Mouse (Mus musculus) spleen, postnatal 10 days (tissue): ENCODE measurements around the gene Socs7.

Experiments
- DNase-seq, 2 experiments: peaks; one replicate each; pipeline ENCODE4 v3.0.0; 2021 to 2022; ENCODE audit warnings: low spot score in 2 of 2

Gene Socs7

DNA sequence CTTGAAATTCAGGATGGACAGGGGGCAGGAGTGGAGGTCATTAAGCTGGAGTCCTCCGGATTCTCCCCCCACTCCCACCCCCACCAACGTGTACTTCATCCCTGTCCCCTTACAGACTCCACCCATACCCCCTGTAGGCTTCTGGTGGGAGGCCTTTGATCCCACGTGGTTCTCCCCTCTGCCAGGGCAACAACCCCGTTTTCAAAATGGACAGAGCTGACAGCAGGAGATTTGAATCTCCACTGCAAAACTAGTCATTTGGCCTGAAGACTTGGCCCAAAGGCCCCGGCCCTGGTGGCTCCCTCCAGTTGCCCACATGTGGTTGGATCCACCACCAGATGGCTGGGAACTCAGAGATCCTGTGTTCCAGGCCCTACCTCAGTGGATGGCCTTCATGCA, 54.3 kb downstream of the Socs7 start:
- DNase-seq: no peak

DNA sequence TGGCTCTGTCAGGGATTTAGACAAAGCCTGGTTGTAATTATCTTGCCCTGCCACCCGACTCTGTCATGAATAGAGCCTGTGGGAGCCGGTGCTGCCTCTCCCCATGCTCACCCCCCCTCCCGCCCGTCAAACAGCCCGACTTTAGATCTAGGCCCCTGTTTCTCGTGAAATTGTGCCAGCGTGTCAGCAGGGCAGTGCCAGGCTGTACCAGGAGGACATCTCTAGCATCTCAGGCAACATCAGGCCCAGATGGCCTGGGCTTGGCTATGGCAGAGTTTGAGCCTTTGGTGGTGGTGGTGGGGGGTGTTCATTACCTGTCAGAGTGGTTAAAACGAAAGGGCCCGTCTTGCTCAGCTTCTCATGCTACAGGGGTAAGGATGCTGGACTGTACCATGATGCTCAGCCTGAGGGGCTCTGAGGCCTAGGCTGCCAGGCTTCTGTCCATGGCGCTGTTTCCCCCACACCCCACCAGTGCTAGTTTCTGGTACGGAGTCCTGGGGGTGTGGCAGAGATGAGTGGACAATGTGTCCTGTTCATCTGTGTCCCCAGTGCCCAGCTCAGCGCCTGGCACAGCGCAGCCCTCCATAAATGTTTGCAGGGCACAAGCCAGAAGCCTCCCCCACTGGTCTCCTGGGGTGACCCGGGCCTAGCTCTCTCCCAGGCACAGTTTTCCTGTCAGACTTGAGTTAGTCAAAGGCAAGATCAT, 56.6 kb downstream of the Socs7 start:
- DNase-seq: no peak

DNA sequence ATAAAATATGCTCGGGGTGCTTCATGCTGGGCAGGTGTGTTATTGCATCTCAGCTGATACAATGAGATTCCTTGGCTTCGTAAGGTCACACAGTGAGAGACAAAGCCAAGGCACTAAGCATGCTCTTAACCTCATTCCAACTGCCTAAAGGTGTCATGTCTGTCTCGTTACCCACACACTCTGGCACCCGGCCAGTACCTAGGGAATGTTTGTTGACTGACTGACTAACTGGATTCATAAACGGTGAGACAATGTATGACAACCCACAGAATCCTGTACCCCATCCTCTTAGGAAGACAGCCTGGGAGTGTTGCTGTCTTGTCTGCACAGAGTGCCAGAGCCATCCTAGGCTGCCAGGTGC, 57.2 kb downstream of the Socs7 start:
- no peak for DNase-seq

DNA sequence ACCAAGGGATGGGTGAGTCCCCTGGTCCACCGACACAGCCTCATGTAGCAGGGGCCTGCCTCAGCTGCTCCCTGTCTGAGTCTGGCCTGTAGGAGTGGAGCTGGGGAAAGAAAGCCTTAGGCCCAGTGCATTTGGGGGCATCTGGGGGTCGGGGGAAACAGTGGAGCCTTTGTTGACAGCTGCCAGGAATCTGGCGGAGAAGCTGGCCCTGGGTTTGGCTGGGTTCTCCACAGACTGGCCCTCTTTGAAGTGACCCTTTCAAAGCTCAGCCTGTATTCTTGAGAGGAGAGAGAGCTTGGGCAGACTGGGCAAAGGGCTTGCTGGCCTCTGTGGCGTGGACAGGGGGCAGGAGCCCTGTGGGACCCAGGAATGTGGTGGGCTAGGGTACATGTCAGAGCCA, 60.2 kb downstream of the Socs7 start:
- DNase-seq: no peak

DNA sequence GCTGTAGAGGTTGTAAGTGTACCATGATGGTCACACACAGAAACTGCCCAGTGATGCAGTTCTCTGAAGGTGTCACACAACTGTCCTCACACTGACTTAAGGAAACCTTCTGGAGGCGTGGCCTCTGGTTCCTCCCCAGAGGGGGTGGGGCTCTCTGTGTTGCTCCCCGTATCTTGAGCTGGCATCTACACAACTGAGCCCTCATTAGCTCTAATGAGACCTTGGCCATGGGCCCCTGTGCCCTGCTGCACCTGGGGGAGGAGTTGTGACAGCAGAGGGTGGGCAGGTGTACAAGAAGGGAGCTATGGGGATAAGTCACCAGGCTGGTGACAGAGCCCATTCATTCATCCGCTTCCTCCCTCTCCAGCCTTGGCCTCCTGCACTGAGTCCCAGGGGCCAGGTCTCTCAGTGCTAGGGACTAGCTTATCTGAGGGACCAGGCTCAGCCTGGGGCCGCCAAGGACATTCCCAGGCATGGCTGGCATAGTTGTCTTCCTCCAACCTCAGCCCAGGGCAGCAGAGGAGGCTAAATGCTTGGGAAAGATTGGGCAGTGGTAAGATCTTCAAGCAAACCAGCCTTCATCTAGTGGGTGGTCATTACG, 61.8 kb downstream of the Socs7 start:
- DNase-seq: peak; percentile 56 to 60

DNA sequence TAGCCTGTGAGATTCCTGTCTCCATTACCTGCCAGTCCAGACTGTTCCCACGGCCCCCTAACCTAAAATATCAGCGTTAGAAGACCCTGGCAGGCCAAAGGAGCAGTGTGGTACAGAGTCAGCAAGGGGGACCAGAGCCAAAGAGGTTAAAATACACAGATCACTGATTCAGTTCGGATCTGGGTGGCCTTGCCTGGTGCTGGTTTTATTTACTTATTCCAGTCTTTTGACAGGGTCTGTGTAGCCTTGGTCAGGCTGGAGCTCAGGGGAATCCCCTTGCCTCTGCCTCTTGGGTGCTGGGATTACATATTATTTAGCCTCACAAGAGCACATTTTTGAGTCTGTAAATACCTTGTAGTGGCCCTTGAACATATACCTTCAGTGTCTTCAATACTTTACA, 62.5 kb downstream of the Socs7 start:
- no peak for DNase-seq

DNA sequence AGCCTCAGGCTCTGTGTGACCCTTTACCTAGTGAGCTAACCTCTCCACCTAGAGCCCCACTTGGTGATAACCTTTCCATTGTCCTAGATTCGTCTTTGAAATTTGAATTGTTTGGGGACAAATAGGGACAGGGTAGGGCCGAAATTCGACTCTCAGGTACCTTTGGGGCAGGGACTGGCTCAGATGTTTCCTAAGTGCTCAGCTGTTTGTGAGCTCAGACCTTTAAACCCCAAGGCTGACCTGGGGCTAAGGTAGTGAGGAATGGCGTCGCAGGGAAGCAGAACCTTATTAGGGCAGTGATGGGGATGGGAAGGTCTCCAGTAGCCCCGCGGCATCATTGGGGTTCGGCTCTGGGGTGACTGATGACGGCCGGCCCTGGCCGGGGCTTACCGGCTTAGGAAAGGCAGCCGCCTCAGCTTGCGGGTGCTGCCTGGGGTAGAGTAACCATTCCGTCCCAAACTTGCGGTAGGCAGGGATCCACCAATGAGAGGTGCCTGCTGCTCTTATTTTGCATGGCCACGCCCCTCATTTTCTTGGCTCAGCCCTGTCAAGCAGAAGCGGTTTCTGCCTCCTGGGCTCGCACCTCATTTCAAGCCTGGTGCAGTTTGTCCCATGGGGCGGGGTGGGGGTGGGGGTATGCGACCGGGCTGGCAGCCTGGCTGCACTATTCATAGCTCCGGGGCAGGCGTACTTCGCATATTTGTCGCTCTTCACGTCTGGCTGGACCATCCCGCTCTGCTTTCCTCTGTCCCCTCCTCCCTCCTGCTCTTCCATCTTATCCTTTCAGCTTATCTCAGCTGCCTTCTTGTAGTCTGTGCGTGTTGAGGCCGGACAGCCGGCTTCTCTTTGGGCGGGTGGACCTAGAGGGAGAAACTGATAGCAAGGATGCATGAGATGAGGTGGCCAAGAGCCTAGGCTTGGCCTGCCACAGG, 65.7 kb downstream of the Socs7 start:
- DNase-seq: peak; percentile 78 to 90

DNA sequence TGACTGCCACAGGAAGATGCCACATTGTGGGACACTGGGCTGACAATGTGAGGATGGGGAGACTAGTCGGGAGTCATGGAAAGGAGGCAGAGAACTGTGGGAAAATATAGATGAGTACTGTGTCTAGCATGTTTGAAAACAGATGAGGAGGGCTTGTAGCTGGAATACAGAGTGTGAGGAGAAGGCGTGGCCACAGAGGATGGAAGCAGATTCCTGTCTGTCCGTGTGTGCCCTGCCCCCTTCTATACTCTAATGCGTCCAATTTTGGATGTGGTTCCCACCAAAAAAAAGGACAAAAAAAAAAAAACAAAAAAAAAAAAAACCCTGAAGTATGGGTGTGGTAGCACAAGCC, 66.4 kb downstream of the Socs7 start:
- peak in 1 of 2 experiments; percentile 55 for DNase-seq

DNA sequence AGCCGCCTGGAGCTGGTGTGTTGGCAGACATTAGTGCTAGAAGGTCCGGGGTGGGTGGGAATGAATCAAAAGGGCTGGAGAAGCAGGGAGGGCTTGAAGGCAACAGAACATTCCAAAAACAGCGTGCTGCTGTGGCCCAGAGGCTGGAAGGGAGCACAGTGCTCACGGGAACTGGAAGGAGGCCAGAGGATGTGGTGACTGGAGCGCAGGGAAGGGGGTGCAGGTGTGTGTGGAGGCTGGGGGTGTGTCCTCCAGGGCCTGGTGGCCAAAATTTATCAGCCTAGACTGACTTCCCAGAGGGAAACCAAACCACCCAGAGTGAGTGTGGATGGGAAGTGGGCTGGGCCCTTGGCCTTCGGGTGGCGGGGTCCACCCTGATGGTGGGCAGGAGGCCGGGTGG, 67.3 kb downstream of the Socs7 start:
- peak in 1 of 2 experiments; percentile 33 for DNase-seq

DNA sequence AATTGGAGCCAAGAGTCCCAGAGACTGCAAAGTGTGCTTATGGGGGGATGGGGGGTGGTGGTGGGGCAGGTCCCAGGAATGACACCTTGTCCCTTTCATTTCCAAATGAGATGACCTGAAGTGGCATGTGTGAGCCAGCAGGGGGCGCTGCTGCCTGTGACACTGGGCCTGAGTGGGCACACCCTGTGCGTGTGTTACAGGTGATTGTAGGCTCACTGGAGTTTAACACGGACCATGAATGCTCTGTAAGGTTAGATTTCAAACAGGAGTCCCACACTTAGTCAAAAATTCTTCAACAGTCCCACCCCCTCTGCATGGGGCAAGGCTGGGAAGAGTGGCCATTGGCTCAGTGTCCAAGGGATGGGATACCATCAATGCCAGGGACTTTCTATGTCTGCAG, 69.7 kb downstream of the Socs7 start:
- peak; percentile 82 to 88 for DNase-seq

DNA sequence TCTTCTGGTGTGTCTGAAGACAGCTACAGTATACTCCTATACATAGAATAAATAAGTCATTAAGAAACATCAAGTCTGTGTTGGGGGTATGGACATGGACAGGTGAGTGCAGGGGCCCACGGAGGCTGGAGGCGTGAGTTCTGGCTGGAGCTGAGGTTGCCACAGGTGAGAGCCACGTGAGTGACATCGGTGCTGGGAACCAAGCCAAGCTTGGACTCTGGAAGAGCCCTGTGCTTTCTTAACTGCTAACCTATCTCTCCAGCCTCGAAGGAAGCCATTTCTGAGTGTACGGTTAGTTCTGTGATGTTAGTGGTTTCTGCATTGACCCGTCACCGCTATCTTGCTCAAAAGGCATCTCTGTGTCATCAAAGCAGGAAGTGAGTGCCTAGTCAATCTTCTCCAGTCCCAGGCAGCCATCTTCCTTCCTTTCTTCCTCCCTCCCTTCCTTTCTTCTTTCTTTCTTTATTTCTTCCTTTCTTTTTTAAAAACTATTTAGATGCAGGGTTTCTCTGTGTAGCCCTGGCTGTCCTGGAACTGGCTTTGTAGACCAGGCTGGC, 70.7 kb downstream of the Socs7 start:
- DNase-seq: no peak

DNA sequence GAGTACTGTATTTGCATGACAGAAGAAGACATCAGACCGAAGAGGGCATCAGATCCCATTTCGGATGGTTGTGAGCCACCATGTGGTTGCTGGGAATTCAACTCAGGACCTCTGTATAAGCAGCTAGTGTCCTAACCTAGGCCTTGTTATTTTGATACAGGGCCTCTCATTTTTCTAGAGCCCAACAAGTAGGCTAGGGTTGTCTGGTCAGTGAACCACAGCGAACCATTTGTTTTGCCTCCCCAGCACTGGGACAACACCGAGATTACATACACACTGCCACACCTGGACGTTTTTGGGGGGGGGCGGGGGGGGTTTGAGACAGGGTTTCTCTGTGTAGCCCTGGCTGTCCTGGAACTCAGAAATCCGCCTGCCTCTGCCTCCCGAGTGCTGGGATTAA, 71.8 kb downstream of the Socs7 start:
- no peak for DNase-seq

DNA sequence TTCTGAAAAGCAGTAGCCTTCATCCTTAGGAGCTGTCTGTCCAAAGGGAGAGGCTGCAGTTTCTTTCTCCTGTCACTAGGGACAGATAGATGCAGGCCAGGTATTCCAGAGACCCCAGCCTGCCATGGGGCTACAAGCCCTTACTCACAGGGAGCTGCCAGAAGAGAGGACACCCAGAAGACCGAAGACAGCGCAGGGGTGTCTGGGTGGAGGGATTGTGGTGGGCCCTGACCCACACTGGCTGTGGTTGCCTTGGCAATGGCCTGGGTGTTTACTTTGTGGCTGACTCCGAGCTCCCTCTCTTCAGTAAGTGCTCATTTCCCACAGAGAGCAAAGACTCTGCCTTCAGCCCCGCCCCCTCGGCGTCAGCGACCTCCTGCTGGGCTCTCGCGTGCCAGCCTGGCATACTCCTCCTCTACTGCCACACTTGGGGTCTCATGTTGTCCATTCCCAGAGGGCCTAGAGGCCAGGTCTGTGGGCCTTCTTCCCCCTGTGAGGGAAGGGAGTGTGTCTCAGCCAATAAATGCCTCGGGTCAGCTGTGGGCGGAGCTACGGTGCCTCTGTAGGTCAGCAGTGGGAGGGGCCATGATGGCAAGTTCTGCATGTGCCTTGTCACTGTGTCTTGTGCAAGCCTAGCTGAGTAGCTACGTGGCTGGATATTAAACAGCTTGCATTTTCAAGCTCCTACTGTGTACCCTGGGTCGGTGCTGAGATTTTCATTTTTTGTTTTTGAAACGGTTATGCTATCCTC, 72.5 kb downstream of the Socs7 start:
- peak; percentile 92 to 95 for DNase-seq

DNA sequence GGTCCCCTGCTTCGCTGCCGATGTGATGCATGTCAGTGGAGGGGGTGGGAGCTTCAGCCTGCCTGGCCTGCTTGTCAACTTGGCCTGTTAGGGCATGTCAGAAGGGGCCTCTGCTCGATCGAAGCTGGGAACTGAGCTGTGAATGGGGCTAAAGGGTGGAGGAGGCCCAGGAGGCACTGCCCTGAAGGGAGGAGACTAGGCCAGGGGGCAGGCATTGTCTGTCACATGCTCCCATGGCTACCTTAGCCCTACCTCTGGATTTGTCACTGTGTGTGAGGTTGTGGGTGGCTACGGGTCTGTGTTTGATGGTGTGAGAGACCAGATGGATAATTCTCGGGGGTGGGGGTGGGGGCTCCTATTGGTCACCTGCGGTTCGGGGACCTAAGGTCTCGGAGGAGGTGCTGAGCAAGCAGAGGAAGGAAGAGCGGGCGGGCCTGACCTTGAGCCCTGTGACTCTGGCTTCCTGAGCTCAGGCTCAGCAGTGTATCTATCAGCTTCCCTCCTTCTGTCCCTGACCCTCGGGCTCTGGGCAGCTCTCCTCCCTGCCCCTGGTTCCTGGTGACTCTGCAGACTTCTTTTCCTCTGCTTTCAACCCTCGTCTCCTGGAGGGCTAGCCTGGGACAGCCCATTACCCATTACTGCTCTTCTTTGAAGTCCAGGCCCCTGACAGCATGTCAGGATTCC, 73.6 kb downstream of the Socs7 start:
- DNase-seq: peak; percentile 46

DNA sequence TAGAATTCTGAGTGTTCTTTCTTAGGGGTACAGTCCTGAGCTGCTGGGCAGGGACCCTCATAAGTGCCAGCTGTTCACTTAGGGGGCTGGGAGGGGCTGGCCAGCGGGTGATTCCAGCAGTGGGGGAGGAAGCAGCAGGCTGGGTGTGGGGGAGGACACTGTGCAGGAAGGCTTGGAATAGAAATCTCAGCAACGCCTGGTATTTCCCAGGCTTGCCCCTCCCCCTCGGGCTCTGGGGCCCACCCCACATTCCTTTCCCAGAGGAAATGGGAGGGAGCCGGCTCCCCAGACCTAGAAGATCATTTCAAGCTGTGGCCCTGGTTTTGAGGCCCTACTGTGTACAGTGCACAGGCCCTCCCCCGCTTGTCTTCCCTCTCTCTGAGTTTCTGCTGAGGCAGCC, 75.4 kb downstream of the Socs7 start:
- DNase-seq: peak in 1 of 2 experiments; percentile 49

DNA sequence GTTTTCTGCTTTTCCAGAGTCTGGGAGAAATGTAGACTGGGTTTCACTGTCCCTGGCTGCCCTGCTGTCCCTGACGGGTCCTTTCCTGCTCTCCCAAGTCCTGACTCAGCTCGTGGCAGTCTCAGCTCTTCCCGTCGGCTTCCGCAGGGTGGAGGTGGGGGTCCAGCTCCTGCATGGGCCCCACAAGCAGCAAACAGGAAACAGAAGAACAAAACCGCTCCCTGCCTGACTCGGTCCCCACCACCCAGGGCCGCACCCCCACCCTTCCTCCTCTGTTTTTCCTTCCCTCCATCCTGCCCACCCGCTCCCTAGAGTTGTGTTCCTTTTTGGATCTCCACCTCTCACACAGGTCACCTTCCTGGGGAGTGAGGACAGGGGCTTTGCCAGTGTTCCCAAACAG, 76.5 kb downstream of the Socs7 start:
- DNase-seq: peak in 1 of 2 experiments; percentile 37

DNA sequence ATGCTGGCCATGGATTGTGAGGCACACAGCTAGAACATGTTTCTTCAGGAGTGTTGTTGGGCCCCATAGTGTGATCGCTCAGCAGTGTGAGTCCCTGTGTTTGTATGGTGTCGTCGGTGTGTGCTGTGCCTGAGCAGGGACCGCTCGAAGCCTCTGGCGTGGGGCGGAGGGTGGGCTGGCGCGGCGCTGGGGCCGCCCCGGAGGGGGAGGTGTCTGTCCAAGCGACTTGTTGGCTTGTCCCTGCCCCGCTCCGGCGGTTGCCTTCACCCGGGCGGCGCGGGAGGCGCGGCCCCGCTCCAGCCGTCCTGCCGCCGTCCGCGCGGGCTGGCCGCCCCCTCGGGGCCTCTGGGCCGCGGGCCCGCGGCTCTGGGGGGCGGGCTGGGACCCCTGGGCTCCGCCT, 77.6 kb downstream of the Socs7 start:
- peak; percentile 73 to 80 for DNase-seq

DNA sequence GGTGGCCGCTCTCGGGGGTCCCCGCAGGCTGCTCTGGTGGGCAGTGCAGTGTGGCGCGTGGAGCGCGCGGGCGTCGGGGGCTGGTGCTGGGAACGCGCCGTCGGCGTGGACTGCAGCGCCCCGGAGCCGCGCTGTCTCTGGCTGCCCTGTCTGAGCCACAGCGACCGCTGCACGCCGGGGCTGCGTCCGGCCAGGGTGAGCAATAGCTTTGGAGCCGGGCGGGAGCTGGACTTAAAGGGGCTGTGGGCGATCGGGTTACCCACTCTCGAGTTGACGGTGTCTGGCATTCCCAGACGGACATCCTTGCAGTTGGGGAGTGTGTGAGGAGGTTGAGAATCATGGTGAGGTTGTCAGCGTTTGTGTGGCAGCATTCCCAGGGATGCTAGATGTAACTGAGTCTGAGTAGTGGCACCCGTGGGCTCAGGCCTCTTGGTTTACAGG, 78.1 kb downstream of the Socs7 start:
- DNase-seq: peak; percentile 63 to 65

DNA sequence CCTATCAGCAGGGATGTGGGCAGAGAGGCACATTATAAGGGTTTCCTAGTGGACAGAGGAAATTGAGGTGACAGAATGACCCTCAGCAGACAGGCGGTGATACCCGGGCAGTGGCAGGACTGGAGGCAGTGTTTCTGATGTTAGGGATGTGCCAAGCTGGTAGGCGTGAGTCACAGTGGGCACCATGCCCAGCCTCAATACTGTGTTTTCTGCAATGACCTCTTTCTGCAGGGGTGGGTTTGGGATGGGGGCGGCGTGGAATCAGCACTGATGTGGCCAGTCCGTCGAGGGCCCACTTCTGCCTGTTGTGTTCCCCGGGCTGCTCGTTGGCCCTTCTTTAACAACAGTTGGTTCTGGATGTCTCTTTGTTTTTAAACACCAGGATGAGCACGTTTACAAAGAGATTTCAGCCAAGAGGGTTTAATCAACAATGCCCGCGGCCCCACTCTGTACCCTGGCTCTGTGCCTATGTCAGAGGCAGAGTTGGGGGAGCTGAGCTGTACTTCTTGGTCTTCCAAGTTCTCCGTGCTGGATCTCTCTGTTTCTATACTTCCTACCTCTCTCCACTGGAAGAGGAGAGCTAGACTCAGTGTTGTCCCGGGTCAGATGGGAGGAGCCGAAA, 78.8 kb downstream of the Socs7 start:
- DNase-seq: peak; percentile 65 to 70

DNA sequence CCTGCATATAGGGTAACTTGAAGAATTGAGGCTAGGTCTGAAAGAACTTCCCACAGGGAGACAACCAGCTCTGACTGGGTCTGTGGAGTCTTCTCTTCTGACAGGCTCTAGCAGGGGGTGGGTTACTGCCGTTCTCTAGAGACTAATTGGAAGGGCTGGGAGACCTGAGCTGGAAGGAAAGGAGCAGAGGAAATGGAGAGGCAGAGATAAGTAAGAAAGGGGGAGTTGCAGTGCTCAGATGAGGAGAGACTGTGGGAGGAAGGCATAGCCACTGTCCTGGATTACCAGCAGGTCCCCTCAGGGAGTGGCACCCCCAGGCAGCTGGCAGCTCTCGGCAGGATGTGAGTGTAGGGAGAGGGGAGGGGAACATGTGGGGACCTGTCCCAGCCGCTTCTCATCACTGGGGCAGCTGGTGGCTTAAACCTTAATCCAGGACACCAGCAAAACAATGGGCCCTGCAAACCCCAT, 79.3 kb downstream of the Socs7 start:
- peak; percentile 53 to 61 for DNase-seq
